Mouse (Mus musculus) liver, embryonic 11.5 days (tissue): ENCODE measurements around the gene Rs1. TPM values are rescaled to one million over a fixed set of nuclear protein-coding genes. Genes with fewer than 3 reads are reported as not detected.

Experiments
- ATAC-seq: fragments of 200-750 bp; cut with Nextera tagmentation; replicated peaks from 2 replicates; pipeline ENCODE4 v1.8.0; 2017; ENCODE audit warnings: moderate number of reproducible peaks, mild to moderate bottlenecking, moderate TSS enrichment, moderate library complexity; ENCODE audit not compliant: low FRiP score
- DNase-seq: peaks from one replicate; pipeline ENCODE4 v3.0.0-alpha.2; 2017; ENCODE audit warnings: low spot score
- H3K27ac ChIP-seq: fragments of 300-500 bp; sonication (generic); 2 replicates; pipeline ENCODE4 v1.5.1; 2014; ENCODE audit warnings: mild to moderate bottlenecking, low read depth, low read length, control low read depth
- H3K27me3 ChIP-seq: fragments of 300-500 bp; sonication (generic); replicated peaks from 2 replicates; pipeline ENCODE4 v1.6.1; 2014; ENCODE audit warnings: low read length, mixed read lengths; ENCODE audit not compliant: control insufficient read depth, insufficient read depth
- H3K36me3 ChIP-seq: fragments of 300-500 bp; sonication (generic); 2 replicates; pipeline ENCODE4 v1.6.1; 2014; ENCODE audit warnings: mild to moderate bottlenecking, low read length, moderate library complexity, mixed read lengths; ENCODE audit not compliant: control insufficient read depth, insufficient read depth
- H3K4me1 ChIP-seq: fragments of 300-500 bp; sonication (generic); replicated peaks from 2 replicates; pipeline ENCODE4 v1.6.1; 2014; ENCODE audit warnings: low read length, mixed read lengths; ENCODE audit not compliant: control insufficient read depth, insufficient read depth
- H3K4me2 ChIP-seq: fragments of 300-500 bp; sonication (generic); 2 replicates; pipeline ENCODE4 v1.6.1; 2014; ENCODE audit warnings: mild to moderate bottlenecking, control low read depth, moderate library complexity
- H3K4me3 ChIP-seq: fragments of 300-500 bp; sonication (generic); 2 replicates; pipeline ENCODE4 v1.5.1; 2014; ENCODE audit warnings: low read depth, low read length, control low read depth
- H3K9ac ChIP-seq: fragments of 300-500 bp; sonication (generic); 2 replicates; pipeline ENCODE4 v1.6.1; 2014; ENCODE audit warnings: low read depth, low read length, control low read depth
- H3K9me3 ChIP-seq: fragments of 300-500 bp; sonication (generic); 2 replicates; pipeline ENCODE4 v1.6.1; 2016; ENCODE audit warnings: low read length, inconsistent platforms, mixed read lengths; ENCODE audit not compliant: control insufficient read depth
- WGBS: fragments of 180-500 bp; shearing (Covaris S2); extraction: QIAGEN DNeasy Blood & Tissue Kit; methylation state at CpG from one replicate; pipeline ENCODE4 v1.1.7; 2014; 5-methylcytosine and 5-hydroxymethylcytosine counted together
- polyA plus RNA-seq: library from polyadenylated mRNA; unstranded; fragments of >200 nt; fragmentation: Nextera tagmentation; extraction: Ambion mirVana; gene quantifications from 2 replicates; pipeline ENCODE4 v1.2.1, GENCODE M21; 2014

Rs1 gene
- polyA plus RNA-seq, 1 experiment from 2014 or later: not detected

GRCm38 (mm10) chrX:160773033-160773432 lies 5.2 kb downstream of the Rs1 start:
- 43% methylated on average over 1 of the region's 1 CpGs for WGBS
- Histone ChIP-seq H3K4me3 (no peak overlapping the region), H3K4me1 (no peaks in the 10 kb centered on the region), H3K27ac (no peak overlapping the region), H3K27me3 (no peaks in the 10 kb centered on the region; the same call in 1 of the 2 replicates), H3K36me3 (no peaks in the 10 kb centered on the region), H3K9ac (no peak overlapping the region), H3K4me2 (no peak overlapping the region), H3K9me3 (no peaks in the 10 kb centered on the region)
- no peak for ATAC-seq
- no peak for DNase-seq

DNA sequence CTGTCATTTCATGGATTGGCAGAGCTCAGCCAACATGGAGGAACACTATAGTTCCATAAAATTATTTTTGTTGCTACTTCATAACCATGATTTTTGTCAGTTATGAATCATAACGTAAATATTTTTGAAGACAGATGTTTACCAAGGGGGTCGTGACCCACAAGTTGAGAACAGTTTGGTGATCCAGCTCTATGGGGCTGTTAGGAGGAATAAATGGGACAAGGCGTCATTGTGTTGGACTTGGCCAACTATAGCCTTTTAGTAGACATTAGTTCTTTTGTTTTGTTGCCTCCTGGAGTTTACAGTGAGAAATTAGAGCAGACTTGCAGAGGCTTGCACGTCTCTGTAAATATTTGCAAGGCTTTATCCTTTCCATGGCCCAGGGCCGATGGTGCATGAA lies 14.5 kb downstream of the Rs1 start:
- WGBS: 79% methylated on average over 5 of the region's 5 CpGs
- no peak for DNase-seq

DNA sequence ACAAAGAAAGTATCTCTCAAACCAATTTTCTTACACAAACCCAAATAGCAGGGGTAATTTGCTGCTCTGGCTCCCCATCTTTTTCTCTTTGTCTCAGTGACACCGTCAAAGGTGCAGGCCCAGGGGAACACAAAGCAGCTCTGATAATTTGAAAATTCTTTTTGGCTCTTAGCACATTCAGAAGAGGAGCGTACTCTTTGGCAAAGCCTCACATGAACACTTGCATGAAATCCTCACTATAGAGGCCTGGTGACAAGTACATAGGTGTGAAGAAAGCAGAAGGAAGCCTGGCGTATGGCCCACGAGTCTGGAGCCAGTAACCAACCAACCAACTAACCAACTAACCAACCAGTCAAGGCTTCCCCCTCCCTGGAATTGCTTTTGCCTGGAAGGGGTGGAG lies 27.1 kb downstream of the Rs1 start:
- Histone ChIP-seq H3K4me1 (no peaks in the 10 kb centered on the region), H3K9ac (no peak overlapping the region), H3K4me2 (no peak overlapping the region), H3K4me3 (no peak overlapping the region), H3K36me3 (no peaks in the 10 kb centered on the region), H3K9me3 (no peaks in the 10 kb centered on the region), H3K27me3 (peaks cover 3% of the 10 kb centered on the region; the same call in 1 of the 2 replicates), H3K27ac (no peak overlapping the region)
- no peak for DNase-seq
- ATAC-seq: no peak
- WGBS: 79% methylated on average over 4 of the region's 4 CpGs

More for the DNA sequence above, 14.5 kb downstream of the Rs1 start:
- Histone ChIP-seq H3K27ac (no peak overlapping the region), H3K4me2 (no peak overlapping the region), H3K4me1 (no peaks in the 10 kb centered on the region), H3K27me3 (peaks cover 2% of the 10 kb centered on the region; the same call in 1 of the 2 replicates), H3K4me3 (no peak overlapping the region), H3K36me3 (no peaks in the 10 kb centered on the region), H3K9ac (no peak overlapping the region), H3K9me3 (no peaks in the 10 kb centered on the region)
- no peak for ATAC-seq

DNA sequence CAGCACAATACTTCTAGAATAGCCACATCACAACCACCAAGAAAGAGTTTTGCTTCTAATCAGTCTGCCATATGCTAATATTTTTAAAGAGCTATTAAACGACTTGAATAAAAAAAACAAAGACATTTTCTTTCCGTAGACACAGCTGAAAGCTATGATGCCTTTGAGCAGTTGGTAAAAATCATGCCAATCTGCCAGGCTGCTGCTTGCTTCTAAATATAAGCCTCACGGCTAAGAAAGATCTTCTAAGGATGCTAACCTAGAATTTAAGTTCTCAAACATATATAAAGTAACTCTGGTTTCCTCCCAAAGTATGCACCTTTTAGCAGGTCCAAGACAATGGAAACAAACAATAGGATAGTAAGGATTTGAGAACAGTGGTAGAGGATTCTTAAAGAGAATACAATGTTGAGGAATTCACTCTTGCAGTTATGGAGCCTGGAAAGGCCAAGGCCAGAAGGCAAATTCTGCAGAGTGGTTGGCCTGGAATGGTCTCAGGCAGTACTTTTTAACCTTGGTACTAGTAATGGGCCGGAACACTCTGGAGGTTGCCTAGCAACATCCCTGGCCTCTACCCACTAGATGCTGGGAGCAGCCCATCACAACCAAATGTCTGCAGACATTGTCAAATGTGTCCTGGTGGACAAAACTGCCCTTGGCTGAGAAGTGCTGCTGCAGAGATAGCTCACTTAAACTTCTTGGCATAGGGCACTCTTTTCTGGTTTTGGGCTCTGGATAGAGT lies 36.8 kb downstream of the Rs1 start:
- 78% methylated on average over 4 of the region's 4 CpGs for WGBS
- no peak overlapping the region for H3K4me2 ChIP-seq

GRCm38 (mm10) chrX:160808226-160808625 lies 40.4 kb downstream of the Rs1 start:
- WGBS: 76% methylated on average over 7 of the region's 7 CpGs
- no peak overlapping the region for H3K9ac ChIP-seq

More for the DNA sequence above, 36.8 kb downstream of the Rs1 start:
- Histone ChIP-seq H3K9me3 (no peaks in the 10 kb centered on the region), H3K36me3 (no peaks in the 10 kb centered on the region), H3K4me3 (no peak overlapping the region), H3K9ac (no peak overlapping the region), H3K27me3 (peaks cover 10% of the 10 kb centered on the region), H3K27ac (no peak overlapping the region), H3K4me1 (no peaks in the 10 kb centered on the region)
- no peak for DNase-seq
- ATAC-seq: no peak

More at GRCm38 (mm10) chrX:160808226-160808625, 40.4 kb downstream of the Rs1 start:
- no peaks in the 10 kb centered on the region for H3K4me1 ChIP-seq
- no peak for ATAC-seq
- H3K27me3 ChIP-seq: peaks cover 3% of the 10 kb centered on the region
- no peak overlapping the region for H3K4me3 ChIP-seq
- no peak overlapping the region for H3K27ac ChIP-seq
- DNase-seq: no peak
- no peaks in the 10 kb centered on the region for H3K36me3 ChIP-seq
- no peak overlapping the region for H3K4me2 ChIP-seq
- no peaks in the 10 kb centered on the region for H3K9me3 ChIP-seq

Other genes with a start within 250 kb of the Rs1 start
- gene Ppef1, start 32.2 kb upstream of the Rs1 start, polyA plus RNA-seq: not detected in 2 replicates
- gene Gja6, start 139.0 kb downstream of the Rs1 start, polyA plus RNA-seq: 2.6 and 3.3 TPM in 2 replicates
- 0.57 and 0.95 TPM in 2 replicates for gene Cdkl5, start 226.7 kb downstream of the Rs1 start, polyA plus RNA-seq